Mouse (Mus musculus) 3T3-L1 (cell line): ENCODE measurements at regions not wholly inside any gene's neighbourhood (a gene's known extent, or its start where the extent isn't known, plus 50 kb on each side); places are given as distances from the start of the nearest gene placed in this dataset.

Experiments used
- DNase-seq: peaks from one replicate; pipeline ENCODE4 v3.0.0-alpha.2; 2015; ENCODE audit warnings: low read depth, low spot score

GRCm38 (mm10) chr1:73728377-73728776 lies 395.9 kb downstream of the Tns1 start:
- no peak for DNase-seq

GRCm38 (mm10) chr1:73727781-73728180 lies 396.5 kb downstream of the Tns1 start:
- no peak for DNase-seq

GRCm38 (mm10) chr1:73726658-73727057 lies 397.6 kb downstream of the Tns1 start:
- DNase-seq, result no peak

- no peak for DNase-seq
Measured at GRCm38 (mm10) chr1:73725486-73725885, 398.8 kb downstream of the Tns1 start.

GRCm38 (mm10) chr1:73724551-73724950 lies 399.7 kb downstream of the Tns1 start:
- DNase-seq, result no peak

- DNase-seq, result no peak
Measured at GRCm38 (mm10) chr1:73721486-73722225, 402.6 kb downstream of the Tns1 start.

GRCm38 (mm10) chr1:73718421-73718820 lies 405.8 kb downstream of the Tns1 start:
- no peak for DNase-seq

- DNase-seq, result no peak
Measured at GRCm38 (mm10) chr1:73717401-73717800, 406.8 kb downstream of the Tns1 start.

- DNase-seq, result no peak
Measured at GRCm38 (mm10) chr1:73716901-73717300, 407.3 kb downstream of the Tns1 start.

GRCm38 (mm10) chr1:73715571-73715970 lies 408.7 kb downstream of the Tns1 start:
- DNase-seq, result no peak

- DNase-seq, result no peak
Measured at GRCm38 (mm10) chr1:73702428-73702842, 421.8 kb downstream of the Tns1 start.

- DNase-seq, result no peak
Measured at GRCm38 (mm10) chr1:73693537-73693936, 430.7 kb downstream of the Tns1 start.

- peak; percentile 11 for DNase-seq
Measured at GRCm38 (mm10) chr1:73685734-73686133, 438.5 kb downstream of the Tns1 start.

GRCm38 (mm10) chr1:73685066-73685465 lies 439.2 kb downstream of the Tns1 start:
- no peak for DNase-seq

GRCm38 (mm10) chr1:73684166-73684565 lies 440.1 kb downstream of the Tns1 start:
- DNase-seq, result no peak

GRCm38 (mm10) chr1:73683132-73683888 lies 440.9 kb downstream of the Tns1 start:
- DNase-seq, result no peak

- DNase-seq, result no peak
Measured at GRCm38 (mm10) chr1:73681697-73682096, 442.6 kb downstream of the Tns1 start.

GRCm38 (mm10) chr1:73680829-73681228 lies 443.4 kb downstream of the Tns1 start:
- no peak for DNase-seq

- DNase-seq, result no peak
Measured at GRCm38 (mm10) chr1:73673851-73674235, 450.4 kb downstream of the Tns1 start.

- no peak for DNase-seq
Measured at GRCm38 (mm10) chr1:73673191-73673850, 450.9 kb downstream of the Tns1 start.

- DNase-seq, result no peak
Measured at GRCm38 (mm10) chr1:73672239-73672638, 452.0 kb downstream of the Tns1 start.

- DNase-seq, result peak; percentile 2
Measured at GRCm38 (mm10) chr1:73668691-73669090, 455.6 kb downstream of the Tns1 start.
